Mouse (Mus musculus) ovary, adult 2 months (tissue): Measurements from ENCODE around the gene Rgs10. TPM values are rescaled to one million over a fixed set of nuclear protein-coding genes. Genes with fewer than 3 reads are reported as not detected.

Experiments
- polyA plus RNA-seq: library from polyadenylated mRNA; depleted of rRNA; stranded (reverse); fragments of >200 nt; gene quantifications from 2 replicates; pipeline ENCODE4 v1.2.3, GENCODE M21; 2012; rRNA removed

The Rgs10 gene
- 9.9 and 17.0 TPM in 2 replicates for polyA plus RNA-seq

DNA sequence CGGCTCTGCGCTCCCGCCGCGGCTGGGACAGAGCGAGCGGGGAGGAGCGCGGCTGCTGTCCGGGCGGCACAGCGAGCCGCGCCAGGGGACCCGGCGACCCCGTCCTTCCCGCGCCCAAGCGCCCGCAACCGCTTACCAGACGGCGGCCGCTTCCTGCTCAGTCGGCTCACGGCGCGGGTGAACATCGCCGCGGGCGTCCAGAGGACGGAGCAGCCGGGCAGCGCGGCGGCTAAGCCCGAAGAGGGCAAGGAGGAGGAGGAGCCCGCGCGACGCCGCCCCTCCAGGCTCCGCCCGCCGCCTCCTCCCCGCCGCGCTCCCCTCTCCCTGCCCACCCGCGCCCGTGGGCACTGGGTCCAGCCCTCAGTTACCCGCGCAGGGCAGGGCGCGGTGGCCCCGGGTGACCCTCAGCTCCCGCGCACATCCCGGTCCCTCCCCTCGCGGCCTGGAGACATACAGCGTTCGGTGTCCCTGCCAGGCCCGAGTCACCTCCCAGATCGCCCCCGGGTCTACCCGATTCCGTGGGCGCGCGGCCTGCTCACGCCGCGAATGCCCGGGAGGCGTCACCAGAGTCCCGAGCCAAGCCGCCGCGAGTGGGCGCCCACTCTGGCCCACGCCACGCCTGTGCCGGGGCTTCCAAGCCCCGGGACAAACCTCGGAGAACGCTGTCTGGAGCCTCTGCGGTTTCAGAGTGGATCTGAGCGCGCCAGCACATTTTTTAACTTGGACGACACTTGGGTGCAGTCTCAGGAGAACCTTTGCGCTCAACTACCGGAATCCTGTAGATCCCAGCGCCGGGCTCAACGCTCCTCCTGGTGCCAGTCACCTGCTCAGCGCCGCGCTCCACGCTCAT lies at the start of gene Rgs10:
Rgs10 (minus strand) TSS at position 829 of the 850 bp plus-strand sequence.

DNA sequence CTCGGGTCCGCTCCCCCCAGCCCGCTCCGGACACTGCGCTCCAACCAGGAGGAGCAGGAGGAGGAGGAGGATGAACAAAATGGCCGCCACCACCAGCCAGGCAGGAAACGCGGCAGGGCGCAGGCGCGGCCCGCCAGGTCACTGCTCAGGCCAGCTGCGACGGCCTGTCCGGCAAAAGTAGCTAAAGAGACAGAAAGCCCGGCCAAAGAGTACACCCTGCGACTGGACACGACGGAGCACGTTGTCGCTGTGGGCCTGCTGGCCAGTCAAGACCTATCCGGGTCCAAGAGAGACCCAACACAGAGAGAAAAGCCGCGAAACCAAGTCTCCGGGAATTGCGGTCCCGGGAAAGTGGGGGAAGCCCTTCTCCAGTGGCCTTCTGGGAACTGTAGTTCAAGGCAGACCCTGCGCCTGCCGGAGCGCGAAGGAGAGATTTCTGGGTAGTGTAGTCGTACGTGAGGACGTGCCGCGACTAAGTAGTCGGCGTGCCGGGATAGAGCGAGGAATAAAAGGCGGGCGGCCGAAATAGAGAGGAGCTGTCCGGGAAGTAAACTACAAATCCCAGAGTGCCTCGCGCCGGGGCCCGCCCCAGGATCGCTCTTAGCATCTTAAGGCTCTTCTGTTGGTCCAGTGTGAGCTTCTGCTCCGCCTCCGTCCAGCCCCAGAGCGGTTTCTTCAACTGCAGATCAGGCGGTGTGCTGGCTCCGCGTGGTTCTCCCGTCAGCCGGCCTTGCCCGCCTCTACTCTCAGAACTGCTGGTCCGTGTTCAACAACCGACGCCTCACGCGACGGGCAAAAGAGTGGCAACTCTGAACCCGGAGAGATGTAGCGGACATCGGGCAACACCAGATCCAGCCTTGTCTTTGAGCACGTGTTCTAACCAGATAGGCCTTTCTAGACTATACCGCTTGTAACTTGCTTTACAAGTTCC lies 43.0 kb upstream of the Rgs10 start, which contains the start of gene Tial1:
Tial1 (minus strand) TSS at position 433 of the 931 bp plus-strand sequence.

Other genes with a start within 250 kb of the Rgs10 start
- 1.6 and 1.8 TPM in 2 replicates for gene Cox6a2, start 212.4 kb downstream of the Rgs10 start, polyA plus RNA-seq
- 60.6 and 67.5 TPM in 2 replicates for gene Armc5, start 181.4 kb downstream of the Rgs10 start, polyA plus RNA-seq
- gene 9130023H24Rik, start 180.7 kb downstream of the Rgs10 start, polyA plus RNA-seq, result 1.8 and 2.7 TPM in 2 replicates
- gene Tgfb1i1, start 171.9 kb downstream of the Rgs10 start, polyA plus RNA-seq, result 178 and 180 TPM in 2 replicates
- gene Slc5a2, start 153.1 kb downstream of the Rgs10 start, polyA plus RNA-seq, result 0.31 and 0.77 TPM in 2 replicates
- gene BC017158, start 120.6 kb downstream of the Rgs10 start, polyA plus RNA-seq, result 96.8 and 102 TPM in 2 replicates
- 33.9 and 36.5 TPM in 2 replicates for gene Tial1, start 43.0 kb upstream of the Rgs10 start, polyA plus RNA-seq
- gene Bag3, start 104.9 kb upstream of the Rgs10 start, polyA plus RNA-seq, result 62.0 and 72.8 TPM in 2 replicates
- gene Inpp5f, start 192.6 kb upstream of the Rgs10 start, polyA plus RNA-seq, result 6.7 and 6.9 TPM in 2 replicates